In genomic region chr9:49848943-49849342, GRCm38 (mm10) we compare ENCODE assay signal across 29 mouse cellular contexts. TPM values are rescaled to one million over a fixed set of nuclear protein-coding genes. Genes with fewer than 3 reads are reported as not detected.
DNase-seq lines count a peak whose midpoint lies in the region; ATAC-seq lines count a peak whose summit lies in the region.
"Had no signal": no experiment of that assay in that cellular context is flagged by ENCODE, and none has a peak within 500 bp of the region (broad histone marks: within the 10 kb centered on the region; RNA-seq: fewer than 3 reads in every experiment).

No protein-coding gene starts in this region.

- H3K9me3 ChIP-seq in forebrain, embryonic 10.5 days = no peaks in the 10 kb centered on the region
- no peaks in the 10 kb centered on the region for H3K9me3 ChIP-seq in forebrain, embryonic 14.5 days (replicated peaks; ENCODE audit: control insufficient read depth, low read length)
- H3K9me3 ChIP-seq in kidney, embryonic 15.5 days (replicated peaks) = no peaks in the 10 kb centered on the region
- no peaks in the 10 kb centered on the region for H3K9me3 ChIP-seq in limb, embryonic 12.5 days
- H3K9me3 ChIP-seq: forebrain, embryonic 12.5 days; heart, embryonic 13.5 days; hindbrain, embryonic 15.5 days; liver, embryonic 12.5 days; midbrain, embryonic 13.5 days; neural tube, embryonic 15.5 days had no signal

- no peak for DNase-seq in forebrain, embryonic 10.5 days (ENCODE audit: extremely low spot score, low spot score)
- no peak for DNase-seq in forebrain, embryonic 14.5 days (ENCODE audit: low spot score)
- no peak for DNase-seq in kidney, adult 8-10 months
- DNase-seq in retina, embryonic 14.5 days (ENCODE audit: low spot score) = peak; percentile 27
- no peak for DNase-seq in retina, postnatal 1 day
- DNase-seq in layer of hippocampus, adult 18-20 months (ENCODE audit: low spot score in 2 of 2) = no peak
- DNase-seq: adrenal gland, postnatal 14 days; cerebellum, adult 11-12 months; cerebellum, adult 9-11 months; gastrocnemius, postnatal 10 days; heart, postnatal 10 days; layer of hippocampus, adult 9-11 months; liver, postnatal 0 days; lung, postnatal 36 days; right cerebral cortex, postnatal 4 days; thymus, adult 18-20 months; thymus, postnatal 36 days had no signal

- H3K36me3 ChIP-seq in forebrain, embryonic 10.5 days (replicated peaks) = no peaks in the 10 kb centered on the region
- H3K36me3 ChIP-seq in forebrain, embryonic 14.5 days (ENCODE audit: control insufficient read depth, insufficient read depth, low read length) = no peaks in the 10 kb centered on the region
- no peaks in the 10 kb centered on the region for H3K36me3 ChIP-seq in kidney, embryonic 15.5 days
- no peaks in the 10 kb centered on the region for H3K36me3 ChIP-seq in limb, embryonic 12.5 days
- H3K36me3 ChIP-seq: forebrain, embryonic 12.5 days; heart, embryonic 13.5 days; hindbrain, embryonic 15.5 days; liver, embryonic 12.5 days; midbrain, embryonic 13.5 days; neural tube, embryonic 15.5 days had no signal

- no peak overlapping the region for H3K4me3 ChIP-seq in forebrain, embryonic 10.5 days
- no peak overlapping the region for H3K4me3 ChIP-seq in forebrain, embryonic 14.5 days (ENCODE audit: low read depth, low read length)
- no peak overlapping the region for H3K4me3 ChIP-seq in kidney, embryonic 15.5 days (replicated peaks)
- H3K4me3 ChIP-seq in limb, embryonic 12.5 days (replicated peaks) = no peak overlapping the region
- H3K4me3 ChIP-seq: erythroblast, embryonic 14.5 days; forebrain, embryonic 12.5 days; heart, embryonic 13.5 days; hindbrain, embryonic 15.5 days; liver, embryonic 12.5 days; midbrain, embryonic 13.5 days; neural tube, embryonic 15.5 days had no signal

- peaks cover 15% of the 10 kb centered on the region for H3K4me1 ChIP-seq in forebrain, embryonic 10.5 days
- H3K4me1 ChIP-seq in forebrain, embryonic 14.5 days (ENCODE audit: control insufficient read depth, insufficient read depth, low read length) = no peaks in the 10 kb centered on the region
- peaks cover 28% of the 10 kb centered on the region for H3K4me1 ChIP-seq in kidney, embryonic 15.5 days
- H3K4me1 ChIP-seq in limb, embryonic 12.5 days (replicated peaks) = peaks cover 15% of the 10 kb centered on the region
- H3K4me1 ChIP-seq: liver, embryonic 12.5 days; midbrain, embryonic 13.5 days had no signal

- no peak for ATAC-seq in forebrain, embryonic 14.5 days
- peak; percentile 79 for ATAC-seq in kidney, embryonic 15.5 days (replicated peaks; ENCODE audit: low FRiP score)
- ATAC-seq in limb, embryonic 12.5 days (ENCODE audit: insufficient number of reproducible peaks, insufficient read depth, low FRiP score, low TSS enrichment, low read depth) = no peak
- ATAC-seq: liver, embryonic 12.5 days; liver, postnatal 0 days; midbrain, embryonic 13.5 days; Patski had no signal

- H3K27ac ChIP-seq in forebrain, embryonic 10.5 days = 0 out of 2 replicates have a peak overlapping the region, but pooled peaks have one; percentile 35
- H3K27ac ChIP-seq in forebrain, embryonic 14.5 days (ENCODE audit: low read depth, low read length) = no peak overlapping the region
- peak overlapping the region; percentile 92 for H3K27ac ChIP-seq in kidney, embryonic 15.5 days
- peak overlapping the region; percentile 64; the same call in 1 of the 2 replicates for H3K27ac ChIP-seq in limb, embryonic 12.5 days
- H3K27ac ChIP-seq: forebrain, embryonic 12.5 days; heart, embryonic 13.5 days; hindbrain, embryonic 15.5 days; liver, embryonic 12.5 days; midbrain, embryonic 13.5 days; neural tube, embryonic 15.5 days; stomach, postnatal 0 days had no signal

- no peak overlapping the region for H3K4me2 ChIP-seq in forebrain, embryonic 14.5 days (ENCODE audit: low read length)
- 0 out of 2 replicates have a peak overlapping the region, but pooled peaks have one; percentile 1 for H3K4me2 ChIP-seq in kidney, embryonic 15.5 days
- H3K4me2 ChIP-seq in limb, embryonic 12.5 days = no peak overlapping the region
- H3K4me2 ChIP-seq: forebrain, embryonic 12.5 days; heart, embryonic 13.5 days; hindbrain, embryonic 15.5 days; liver, embryonic 12.5 days; midbrain, embryonic 13.5 days; neural tube, embryonic 15.5 days had no signal

- no peak overlapping the region for H3K9ac ChIP-seq in forebrain, embryonic 14.5 days (ENCODE audit: low read length)
- no peak overlapping the region for H3K9ac ChIP-seq in kidney, embryonic 15.5 days
- no peak overlapping the region for H3K9ac ChIP-seq in limb, embryonic 12.5 days (replicated peaks)
- H3K9ac ChIP-seq: forebrain, embryonic 12.5 days; heart, embryonic 13.5 days; hindbrain, embryonic 15.5 days; liver, embryonic 12.5 days; liver, postnatal 0 days; midbrain, embryonic 13.5 days; neural tube, embryonic 15.5 days had no signal

- 6% methylated on average over 6 of the region's 6 CpGs for WGBS in forebrain, embryonic 10.5 days
- 5% methylated on average over 6 of the region's 6 CpGs for WGBS in forebrain, embryonic 14.5 days
- 5% methylated on average over 6 of the region's 6 CpGs for WGBS in kidney, embryonic 15.5 days
- 7% methylated on average over 6 of the region's 6 CpGs for WGBS in limb, embryonic 12.5 days

- H3K27me3 ChIP-seq in forebrain, embryonic 10.5 days (ENCODE audit: poor library complexity, severe bottlenecking) = peaks cover 4% of the 10 kb centered on the region; the same call in 1 of the 2 replicates
- H3K27me3 ChIP-seq in forebrain, embryonic 14.5 days (replicated peaks; ENCODE audit: control insufficient read depth, insufficient read depth, low read length) = no peaks in the 10 kb centered on the region
- H3K27me3 ChIP-seq in kidney, embryonic 15.5 days = no peaks in the 10 kb centered on the region
- H3K27me3 ChIP-seq in limb, embryonic 12.5 days = no peaks in the 10 kb centered on the region
- H3K27me3 ChIP-seq: forebrain, embryonic 12.5 days; heart, embryonic 13.5 days; hindbrain, embryonic 15.5 days; liver, embryonic 12.5 days; midbrain, embryonic 13.5 days; neural tube, embryonic 15.5 days; Patski had no signal

RNA-seq across cellular contexts. Expression of gene Ncam1, which starts 50.2 kb away (rescaled TPM):
- 26.9 and 30.2 TPM in 2 replicates for polyA plus RNA-seq in forebrain, embryonic 10.5 days (2016; fragmentation: Nextera tagmentation; extraction: Ambion mirVana)
- polyA plus RNA-seq in forebrain, embryonic 14.5 days (2014; fragmentation: Nextera tagmentation; extraction: Ambion mirVana) = 163 and 219 TPM in 2 replicates
- 163 and 166 TPM in 2 replicates for polyA plus RNA-seq in kidney, embryonic 15.5 days (2015; fragmentation: Nextera tagmentation; extraction: Ambion mirVana)
- 48.7 and 59.2 TPM in 2 replicates for polyA plus RNA-seq in limb, embryonic 12.5 days (2016; fragmentation: Nextera tagmentation; extraction: Ambion mirVana)
- 100 to 1,000 TPM; 287 to 299 TPM for total RNA-seq in layer of hippocampus, adult 18-20 months (2021)
- total RNA-seq: MEL had no signal
